Mouse (Mus musculus): ENCODE measurements at regions not wholly inside any gene's neighbourhood (a gene's known extent, or its start where the extent isn't known, plus 50 kb on each side); places are given as distances from the start of the nearest gene placed in this dataset.
"Not testable (repeated sequence)": the region's sequence is repeated elsewhere in the genome, so short reads cannot be mapped to it uniquely, and the experiment has no call there.

DNA sequence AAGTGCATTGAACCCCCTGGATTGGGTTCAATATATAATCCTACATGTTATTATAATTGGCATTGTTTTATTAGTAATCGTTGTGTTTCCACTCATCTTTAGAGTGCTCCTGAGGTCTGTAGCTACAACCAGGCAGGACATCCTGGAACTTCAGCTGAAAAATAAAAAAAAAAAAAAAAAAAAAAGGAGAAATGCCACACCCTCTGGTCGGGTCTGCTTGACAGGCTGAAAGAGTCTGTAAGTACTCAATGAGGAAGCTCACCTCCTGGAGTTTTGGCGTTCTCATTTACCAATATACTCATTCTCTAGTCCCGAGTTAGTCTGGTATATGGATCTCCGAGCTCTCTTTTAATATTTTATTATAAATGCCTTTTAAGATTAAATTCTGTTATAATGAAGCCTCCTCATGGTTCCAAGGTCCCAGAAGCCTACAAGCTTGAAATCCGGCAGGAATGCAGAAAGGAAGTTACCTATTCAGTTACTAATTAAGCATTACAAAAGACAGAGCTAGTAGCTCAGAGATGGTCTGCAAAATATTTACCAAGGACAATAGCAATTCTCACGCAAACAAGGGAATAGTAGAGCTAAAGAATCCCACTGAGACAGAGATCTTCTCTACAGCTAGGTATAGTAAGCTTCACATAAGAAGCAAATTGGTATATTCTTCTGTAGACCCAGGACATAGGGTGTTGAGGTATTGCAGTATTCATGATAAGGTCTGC, 745.7 kb upstream of the Gm5150 start:
- in situ Hi-C loops (cut with MboI; ENCODE audit: low pct_unique_long_range_greater_than_20kb in 1 of 2, low sequenced_read_pairs in 2 of 2, unreplicated experiment in 1 of 2): no loop called here

DNA sequence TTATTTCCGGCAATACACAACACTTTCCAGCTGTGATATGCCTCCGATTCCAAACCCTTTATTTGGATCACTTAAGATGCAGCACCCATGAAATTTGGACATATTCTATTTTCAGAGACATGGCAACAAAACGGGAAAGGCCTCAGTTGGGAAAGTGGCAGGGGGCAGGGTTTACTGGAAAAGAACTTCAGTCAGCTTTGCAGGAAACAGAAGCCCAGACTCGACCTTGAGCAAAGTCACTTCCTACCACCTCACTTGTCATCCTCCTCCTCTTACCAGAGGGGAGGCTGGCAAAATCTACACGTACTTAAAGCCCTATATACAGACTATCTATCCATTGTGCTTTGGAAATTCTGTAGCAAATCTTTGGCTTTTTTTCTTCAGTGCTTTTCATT, 727.7 kb upstream of the Gm5150 start:
- in situ Hi-C loops (cut with MboI; ENCODE audit: low pct_unique_long_range_greater_than_20kb in 1 of 2, low sequenced_read_pairs in 2 of 2, unreplicated experiment in 1 of 2): loop anchor here in 1 of 2 experiments (10.0 kb wide), 1 partner anchor 249 kb away; no protein-coding TSS in a partner anchor

DNA sequence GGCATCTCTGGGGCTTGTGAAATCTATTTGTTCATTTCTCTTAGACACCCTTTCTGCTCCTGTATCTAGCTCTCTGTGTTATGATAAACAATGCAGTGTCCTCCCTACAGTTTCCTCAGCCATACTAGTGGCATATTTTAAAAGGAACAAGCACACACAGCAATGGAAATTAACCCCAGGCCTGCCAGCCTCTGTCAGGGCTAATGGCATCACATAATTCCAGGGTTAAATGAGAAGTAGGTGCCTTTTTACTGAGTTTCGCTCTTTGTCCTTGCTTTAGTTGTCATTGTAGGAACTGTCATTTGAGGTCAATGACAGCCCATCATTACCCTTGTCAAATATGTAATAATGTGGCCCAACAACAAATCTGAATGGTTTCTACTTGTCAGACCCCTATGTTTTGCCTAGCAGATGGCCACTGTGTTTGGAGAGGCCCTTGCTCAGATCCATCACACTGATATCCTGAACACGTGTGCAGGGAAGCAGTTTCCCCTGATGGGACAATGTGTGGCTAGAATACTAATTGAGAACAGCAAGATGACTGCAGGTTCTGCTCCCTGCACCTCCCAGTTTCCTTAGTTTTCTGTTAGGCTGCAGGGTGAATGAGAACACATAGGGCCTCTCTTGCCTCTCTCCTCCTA, 727.2 kb upstream of the Gm5150 start:
- in situ Hi-C loops (cut with MboI; ENCODE audit: low pct_unique_long_range_greater_than_20kb in 1 of 2, low sequenced_read_pairs in 2 of 2, unreplicated experiment in 1 of 2): loop anchor here in 1 of 2 experiments (10.0 kb wide), 1 partner anchor 249 kb away; no protein-coding TSS in a partner anchor

DNA sequence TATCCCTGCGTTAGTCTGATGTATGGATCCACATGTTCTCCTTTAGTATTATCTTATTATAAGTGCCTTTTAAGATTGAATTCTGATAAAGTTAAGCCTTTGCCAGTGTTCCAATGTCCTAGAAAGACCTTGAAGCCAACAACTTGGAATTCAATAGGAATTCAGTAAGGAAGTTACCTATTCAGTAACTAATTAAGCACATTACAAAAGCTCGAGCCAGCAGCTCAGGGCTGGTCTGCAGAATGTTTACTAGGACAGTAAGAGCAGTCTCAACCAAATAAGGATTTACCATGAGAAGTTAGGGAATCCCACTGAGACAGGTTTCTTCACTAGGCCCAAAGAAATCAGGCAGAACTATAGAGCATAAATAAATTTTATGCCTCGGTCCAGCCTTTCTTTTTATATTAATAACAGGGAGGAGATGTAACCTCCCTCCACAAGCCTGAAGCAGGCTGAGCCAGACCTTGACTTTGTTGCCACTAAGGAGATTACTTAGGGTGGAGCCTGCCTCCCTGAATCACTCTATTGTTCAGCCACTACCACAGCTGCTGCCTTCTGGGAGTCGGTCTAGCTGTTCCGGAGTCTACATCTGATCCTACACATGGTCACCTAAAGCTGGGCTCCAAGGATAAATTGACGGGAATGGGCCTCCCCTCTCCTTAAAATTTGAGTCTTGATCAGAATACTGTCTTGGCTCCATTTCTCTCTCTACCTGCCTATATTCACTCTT, 718.3 kb upstream of the Gm5150 start:
- in situ Hi-C loops (cut with MboI; ENCODE audit: low pct_unique_long_range_greater_than_20kb in 1 of 2, low sequenced_read_pairs in 2 of 2, unreplicated experiment in 1 of 2): not testable (repeated sequence)

DNA sequence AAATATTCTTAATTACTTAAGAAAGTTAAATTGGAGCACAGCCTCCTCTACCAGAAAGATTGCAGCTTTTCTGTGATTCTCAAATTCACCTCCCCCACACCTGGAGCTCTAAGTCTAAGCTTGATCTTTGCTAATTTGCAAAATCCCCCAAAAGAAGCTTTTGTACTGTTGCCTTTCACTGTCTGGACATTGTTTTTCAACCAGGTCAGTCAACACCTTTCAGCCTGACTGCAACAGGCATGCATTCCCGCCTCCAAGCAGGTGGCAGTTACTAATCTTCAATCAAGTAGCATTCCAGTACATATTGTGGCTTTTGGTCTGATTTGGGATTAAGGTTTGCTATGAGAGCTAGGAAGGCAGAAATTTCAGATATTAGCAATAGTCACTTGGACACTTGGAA, 717.4 kb upstream of the Gm5150 start:
- in situ Hi-C loops (cut with MboI; ENCODE audit: low pct_unique_long_range_greater_than_20kb in 1 of 2, low sequenced_read_pairs in 2 of 2, unreplicated experiment in 1 of 2): no loop called here

DNA sequence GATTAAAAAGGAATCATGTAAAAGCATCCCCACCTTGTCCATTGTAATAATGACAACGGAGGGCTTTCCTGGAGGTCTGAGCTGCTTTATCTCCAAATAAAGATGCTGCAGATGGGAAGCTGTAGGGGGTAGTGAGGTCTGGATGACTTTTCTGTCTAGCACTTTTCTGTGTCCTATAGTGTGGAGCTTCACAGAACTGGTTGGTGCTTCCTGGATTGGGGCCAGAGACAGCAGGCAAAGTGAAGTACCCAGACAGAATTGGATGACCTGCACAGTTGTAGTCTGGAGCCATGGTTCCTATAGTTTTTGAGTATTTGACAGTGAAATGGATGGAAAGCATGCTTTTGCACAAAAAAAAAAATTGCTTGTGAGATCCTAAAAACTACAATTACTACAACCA, 684.7 kb upstream of the Gm5150 start:
- in situ Hi-C loops (cut with MboI; ENCODE audit: low pct_unique_long_range_greater_than_20kb in 1 of 2, low sequenced_read_pairs in 2 of 2, unreplicated experiment in 1 of 2): no loop called here

DNA sequence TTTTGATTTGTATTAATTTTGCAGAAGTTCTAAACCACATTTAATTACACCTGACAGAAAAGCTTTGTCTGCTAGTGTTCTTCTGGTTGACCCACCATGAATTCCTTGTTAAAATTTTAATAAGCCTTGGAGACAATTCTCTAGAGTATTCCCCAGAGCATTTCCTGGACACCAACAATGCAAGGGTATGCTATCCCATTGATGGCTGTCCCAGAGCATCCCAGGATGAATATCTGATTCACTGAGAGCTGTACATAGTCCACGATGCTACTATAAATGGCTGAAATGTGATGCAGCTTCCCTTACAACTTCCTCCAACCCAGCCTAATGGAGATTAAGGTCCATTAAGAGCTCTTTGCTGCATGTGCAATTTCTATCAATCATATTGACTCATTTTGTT, 682.7 kb upstream of the Gm5150 start:
- in situ Hi-C loops (cut with MboI; ENCODE audit: low pct_unique_long_range_greater_than_20kb in 1 of 2, low sequenced_read_pairs in 2 of 2, unreplicated experiment in 1 of 2): no loop called here

DNA sequence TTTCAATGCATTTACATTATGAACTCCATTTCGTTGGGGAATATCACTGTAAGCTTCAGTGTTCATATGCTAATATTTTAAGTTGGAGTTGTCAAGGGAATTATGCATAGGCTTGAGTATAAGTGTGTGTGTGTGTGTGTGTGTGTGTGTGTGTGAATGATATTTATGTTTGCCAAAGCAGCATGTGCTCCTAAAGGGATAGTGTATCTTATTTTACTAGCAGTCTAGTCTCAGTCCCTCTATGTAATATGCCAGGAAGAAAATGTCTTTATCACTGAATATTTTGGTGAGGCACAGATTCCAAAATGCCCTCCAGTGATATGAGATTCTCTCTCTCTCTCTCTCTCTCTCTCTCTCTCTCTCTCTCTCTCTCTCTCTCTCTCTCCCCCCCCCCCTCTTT, 651.3 kb upstream of the Gm5150 start:
- in situ Hi-C loops (cut with MboI; ENCODE audit: low pct_unique_long_range_greater_than_20kb in 1 of 2, low sequenced_read_pairs in 2 of 2, unreplicated experiment in 1 of 2): no loop called here

Measured in mouse embryonic stem cell (cell line).